Mouse (Mus musculus): ENCODE measurements around the gene Bank1. TPM values are rescaled to one million over a fixed set of nuclear protein-coding genes. Genes with fewer than 3 reads are reported as not detected.

Bank1 gene
- total and polyA plus RNA-seq, 2 experiments from 2014 or later: 0.38 to 0.39 TPM

- Histone ChIP-seq H3K9me3 (ENCODE audit: low read length) (no peaks in the 10 kb centered on the region), H3K27ac (ENCODE audit: low read depth, low read length) (no peak overlapping the region), H3K4me3 (ENCODE audit: low read depth, low read length) (no peak overlapping the region), H3K9ac (no peak overlapping the region), H3K27me3 (ENCODE audit: insufficient read depth, low read length) (no peaks in the 10 kb centered on the region), H3K36me3 (ENCODE audit: insufficient read depth) (no peaks in the 10 kb centered on the region), H3K4me1 (ENCODE audit: insufficient read depth) (no peaks in the 10 kb centered on the region), H3K4me2 (ENCODE audit: low read depth) (no peak overlapping the region)
- no peak for TF ChIP-seq CTCF (IDR thresholded peaks at IDR 0.05; ENCODE audit: low read depth)
- 96% methylated on average over 3 of the region's 3 CpGs for WGBS
- ATAC-seq (no peak), DNase-seq (no peak)
Measured at GRCm38 (mm10) chr3:136257761-136258160, 68.1 kb downstream of the Bank1 start.

DNA sequence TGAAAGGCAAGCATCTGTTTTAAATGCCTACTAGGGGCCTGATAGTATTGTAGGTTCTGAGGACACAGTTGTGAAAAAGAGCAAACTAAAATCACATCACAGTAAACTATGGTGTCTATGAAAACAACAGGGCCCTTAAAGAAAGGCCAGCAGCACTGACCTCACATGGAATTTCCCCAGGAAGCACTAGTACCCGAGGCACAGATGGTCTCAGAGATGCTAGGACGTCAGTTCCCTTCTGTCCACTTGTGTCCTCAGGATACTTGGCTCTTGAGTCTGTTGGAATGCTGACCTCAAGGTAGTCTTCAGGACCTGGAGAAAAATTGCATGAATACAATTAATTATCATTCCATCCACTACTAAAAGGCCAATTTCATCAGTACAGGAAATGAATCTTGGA, 71.2 kb downstream of the Bank1 start:
- Histone ChIP-seq H3K36me3 (ENCODE audit: insufficient read depth) (no peaks in the 10 kb centered on the region), H3K27ac (ENCODE audit: low read depth, low read length) (no peak overlapping the region), H3K9me3 (ENCODE audit: low read length) (no peaks in the 10 kb centered on the region), H3K4me1 (ENCODE audit: insufficient read depth) (no peaks in the 10 kb centered on the region), H3K4me3 (ENCODE audit: low read depth, low read length) (no peak overlapping the region), H3K4me2 (ENCODE audit: low read depth) (no peak overlapping the region), H3K27me3 (ENCODE audit: insufficient read depth, low read length) (no peaks in the 10 kb centered on the region), H3K9ac (no peak overlapping the region)
- DNase-seq: no peak
- no peak for ATAC-seq
- WGBS: 67% methylated on average over 2 of the region's 2 CpGs
- TF ChIP-seq CTCF (IDR thresholded peaks at IDR 0.05; ENCODE audit: low read depth): no peak

DNA sequence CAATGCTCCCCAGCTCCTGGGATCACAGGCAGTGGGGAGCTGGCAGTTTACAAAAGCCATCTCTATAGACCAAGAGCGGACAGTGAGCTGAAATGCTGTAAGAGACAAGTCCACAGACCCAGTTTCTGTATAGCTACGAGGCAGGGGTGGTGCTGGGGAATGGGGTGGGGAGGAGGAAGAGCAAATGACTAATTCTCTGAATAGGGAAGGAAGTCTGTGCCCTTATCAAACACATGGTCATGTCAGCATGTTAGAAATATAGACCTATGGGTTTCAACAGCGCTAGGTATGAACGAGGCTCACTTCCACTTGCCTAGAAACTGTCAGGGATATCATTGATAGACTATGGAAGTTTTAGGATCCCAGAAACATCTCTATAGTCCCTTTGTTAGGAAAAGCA, 73.0 kb downstream of the Bank1 start:
- no peak for DNase-seq
- H3K9ac ChIP-seq: no peak overlapping the region
- no peak overlapping the region for H3K4me2 ChIP-seq (ENCODE audit: low read depth)
- H3K36me3 ChIP-seq (ENCODE audit: insufficient read depth): no peaks in the 10 kb centered on the region
- no peaks in the 10 kb centered on the region for H3K4me1 ChIP-seq (ENCODE audit: insufficient read depth)
- no peak for ATAC-seq
- no peaks in the 10 kb centered on the region for H3K27me3 ChIP-seq (ENCODE audit: insufficient read depth, low read length)
- 80% methylated on average over 4 of the region's 4 CpGs for whole genome bisulfite sequencing
- no peak overlapping the region for H3K27ac ChIP-seq (ENCODE audit: low read depth, low read length)
- H3K9me3 ChIP-seq (ENCODE audit: low read length): no peaks in the 10 kb centered on the region
- no peak for TF ChIP-seq CTCF (IDR thresholded peaks at IDR 0.05; ENCODE audit: low read depth)
- no peak overlapping the region for H3K4me3 ChIP-seq (ENCODE audit: low read depth, low read length)

- ATAC-seq: no peak
- Histone ChIP-seq H3K27me3 (ENCODE audit: insufficient read depth, low read length) (no peaks in the 10 kb centered on the region), H3K9me3 (ENCODE audit: low read length) (no peaks in the 10 kb centered on the region), H3K4me2 (ENCODE audit: low read depth) (no peak overlapping the region), H3K4me1 (ENCODE audit: insufficient read depth) (no peaks in the 10 kb centered on the region), H3K9ac (no peak overlapping the region), H3K27ac (ENCODE audit: low read depth, low read length) (no peak overlapping the region), H3K36me3 (ENCODE audit: insufficient read depth) (no peaks in the 10 kb centered on the region), H3K4me3 (ENCODE audit: low read depth, low read length) (no peak overlapping the region)
- no peak for TF ChIP-seq CTCF (IDR thresholded peaks at IDR 0.05; ENCODE audit: low read depth)
- DNase-seq: no peak
- 95% methylated on average over 4 of the region's 4 CpGs for WGBS
Measured at GRCm38 (mm10) chr3:136251578-136251977, 74.3 kb downstream of the Bank1 start.

DNA sequence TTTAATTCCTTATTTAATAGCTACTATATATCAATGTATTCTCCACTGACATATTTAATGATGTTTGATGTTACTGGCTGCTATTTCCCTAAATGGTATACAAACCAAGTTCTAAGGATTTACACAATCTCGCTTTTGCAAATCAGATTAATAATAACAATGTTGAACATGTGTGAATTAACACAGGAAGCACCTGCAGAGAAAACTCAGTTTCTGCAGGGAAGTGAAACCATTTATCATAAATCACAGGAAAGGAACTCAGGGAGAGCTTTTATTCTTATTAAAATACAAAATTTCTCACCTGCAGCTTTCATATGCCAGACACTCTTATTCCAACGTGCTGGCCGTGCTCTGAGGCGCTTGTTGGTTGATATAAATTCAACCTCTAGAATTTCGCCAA, 78.5 kb downstream of the Bank1 start:
- H3K9ac ChIP-seq: no peak overlapping the region
- DNase-seq (no peak), ATAC-seq (no peak)
- H3K4me1 ChIP-seq (ENCODE audit: insufficient read depth): no peaks in the 10 kb centered on the region
- no peaks in the 10 kb centered on the region for H3K9me3 ChIP-seq (ENCODE audit: low read length)
- no peak overlapping the region for H3K4me2 ChIP-seq (ENCODE audit: low read depth)
- H3K27me3 ChIP-seq (ENCODE audit: insufficient read depth, low read length): no peaks in the 10 kb centered on the region
- WGBS: 83% methylated on average over 5 of the region's 5 CpGs
- no peak for TF ChIP-seq CTCF (IDR thresholded peaks at IDR 0.05; ENCODE audit: low read depth)
- H3K27ac ChIP-seq (ENCODE audit: low read depth, low read length): no peak overlapping the region
- H3K36me3 ChIP-seq (ENCODE audit: insufficient read depth): no peaks in the 10 kb centered on the region
- no peak overlapping the region for H3K4me3 ChIP-seq (ENCODE audit: low read depth, low read length)

DNA sequence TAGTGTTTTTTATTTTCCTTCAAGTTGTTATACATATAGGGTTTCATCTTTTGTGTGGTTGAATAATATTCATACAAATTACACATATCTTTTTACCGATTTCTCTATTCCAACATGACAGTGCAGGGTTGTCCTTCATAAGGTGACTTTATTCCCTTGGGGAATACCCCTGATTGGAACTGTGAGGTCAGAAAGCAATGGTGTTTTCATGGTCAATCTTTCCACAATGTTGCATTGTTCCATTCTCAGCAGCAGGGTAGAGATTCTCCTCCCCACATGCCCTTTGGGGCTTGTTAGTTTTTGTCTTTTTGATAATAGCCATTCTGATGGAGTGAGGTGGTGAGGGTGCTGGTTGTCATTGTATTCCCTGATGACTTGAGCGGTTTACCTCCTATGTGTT, 80.9 kb downstream of the Bank1 start:
- no peak for DNase-seq
- Histone ChIP-seq H3K27me3 (ENCODE audit: insufficient read depth, low read length) (no peaks in the 10 kb centered on the region), H3K4me2 (ENCODE audit: low read depth) (no peak overlapping the region), H3K36me3 (ENCODE audit: insufficient read depth) (no peaks in the 10 kb centered on the region), H3K9ac (no peak overlapping the region), H3K27ac (ENCODE audit: low read depth, low read length) (no peak overlapping the region), H3K9me3 (ENCODE audit: low read length) (no peaks in the 10 kb centered on the region), H3K4me1 (ENCODE audit: insufficient read depth) (no peaks in the 10 kb centered on the region), H3K4me3 (ENCODE audit: low read depth, low read length) (no peak overlapping the region)
- TF ChIP-seq CTCF (IDR thresholded peaks at IDR 0.05; ENCODE audit: low read depth): no peak
- 67% methylated on average over 2 of the region's 2 CpGs for WGBS
- no peak for ATAC-seq

- H3K36me3 ChIP-seq (ENCODE audit: insufficient read depth): no peaks in the 10 kb centered on the region
- no peaks in the 10 kb centered on the region for H3K4me1 ChIP-seq (ENCODE audit: insufficient read depth)
- no peaks in the 10 kb centered on the region for H3K27me3 ChIP-seq (ENCODE audit: insufficient read depth, low read length)
- no peak overlapping the region for H3K9ac ChIP-seq
- WGBS: 86% methylated on average over 3 of the region's 3 CpGs
- ATAC-seq (no peak), DNase-seq (no peak)
- H3K9me3 ChIP-seq (ENCODE audit: low read length): no peaks in the 10 kb centered on the region
- H3K27ac ChIP-seq (ENCODE audit: low read depth, low read length): no peak overlapping the region
- no peak overlapping the region for H3K4me3 ChIP-seq (ENCODE audit: low read depth, low read length)
- TF ChIP-seq CTCF (IDR thresholded peaks at IDR 0.05; ENCODE audit: low read depth): no peak
- H3K4me2 ChIP-seq (ENCODE audit: low read depth): no peak overlapping the region
Measured at GRCm38 (mm10) chr3:136238790-136239189, 87.1 kb downstream of the Bank1 start.

GRCm38 (mm10) chr3:136233507-136233906, 92.4 kb downstream of the Bank1 start:
- TF ChIP-seq CTCF (IDR thresholded peaks at IDR 0.05; ENCODE audit: low read depth): no peak
- Histone ChIP-seq H3K4me3 (ENCODE audit: low read depth, low read length) (no peak overlapping the region), H3K9ac (no peak overlapping the region), H3K36me3 (ENCODE audit: insufficient read depth) (no peaks in the 10 kb centered on the region), H3K4me1 (ENCODE audit: insufficient read depth) (no peaks in the 10 kb centered on the region), H3K27ac (ENCODE audit: low read depth, low read length) (no peak overlapping the region), H3K4me2 (ENCODE audit: low read depth) (no peak overlapping the region), H3K9me3 (ENCODE audit: low read length) (no peaks in the 10 kb centered on the region), H3K27me3 (ENCODE audit: insufficient read depth, low read length) (no peaks in the 10 kb centered on the region)
- DNase-seq: no peak
- ATAC-seq: no peak
- WGBS: 81% methylated on average over 2 of the region's 2 CpGs

Data from forebrain, postnatal 0 days (tissue).